Mouse (Mus musculus) ovary, postnatal 10 days (tissue): ENCODE data around the gene Habp2.
A peak's percentile ranks its signal among the peaks of the same experiment; 100 is the strongest.
"Not testable (repeated sequence)": the region's sequence is repeated elsewhere in the genome, so short reads cannot be mapped to it uniquely, and the experiment has no call there.

ENCODE experiments used
- DNase-seq: peaks from one replicate; pipeline ENCODE4 v3.0.0; 2022; ENCODE audit warnings: low spot score

Habp2 gene

DNA sequence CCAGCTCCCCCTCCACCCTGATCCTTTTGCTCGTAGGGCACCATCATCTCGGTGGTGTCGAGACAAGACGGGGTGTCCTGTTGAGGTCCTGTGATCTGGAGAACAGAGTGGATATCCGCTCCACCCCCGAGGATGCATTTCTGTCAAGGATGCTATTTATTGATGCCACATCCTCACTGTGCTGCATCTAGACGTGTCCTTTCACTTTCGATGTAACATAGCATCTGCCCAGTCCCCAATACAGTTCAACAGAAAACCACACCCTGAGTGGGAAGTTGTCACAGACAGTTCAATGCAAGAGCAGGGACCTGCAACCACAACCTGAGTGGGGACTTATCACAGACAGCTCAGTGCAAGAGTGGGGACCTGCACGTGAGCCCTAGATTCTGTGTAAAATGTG is 9.7 kb downstream of the Habp2 start:
- DNase-seq = no peak

DNA sequence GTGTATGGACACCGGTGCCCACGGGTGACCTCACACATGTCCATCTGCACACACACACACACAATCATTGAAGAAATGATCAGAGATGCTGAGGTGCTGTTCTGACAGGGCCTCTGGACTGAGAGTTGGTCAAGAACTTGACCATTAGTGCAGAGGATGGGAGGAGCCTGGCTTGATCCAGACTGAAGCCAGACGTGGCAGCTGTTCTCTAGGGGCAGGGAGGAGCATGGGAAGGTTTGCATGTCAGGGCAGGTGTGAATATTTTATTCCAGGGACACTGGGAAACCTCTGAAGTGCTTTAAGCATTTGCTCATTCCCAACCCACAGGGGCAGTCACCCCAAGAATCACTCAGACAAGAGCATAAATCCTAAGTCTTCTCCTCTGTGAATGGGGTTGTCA is 10.3 kb downstream of the Habp2 start:
- DNase-seq = no peak

DNA sequence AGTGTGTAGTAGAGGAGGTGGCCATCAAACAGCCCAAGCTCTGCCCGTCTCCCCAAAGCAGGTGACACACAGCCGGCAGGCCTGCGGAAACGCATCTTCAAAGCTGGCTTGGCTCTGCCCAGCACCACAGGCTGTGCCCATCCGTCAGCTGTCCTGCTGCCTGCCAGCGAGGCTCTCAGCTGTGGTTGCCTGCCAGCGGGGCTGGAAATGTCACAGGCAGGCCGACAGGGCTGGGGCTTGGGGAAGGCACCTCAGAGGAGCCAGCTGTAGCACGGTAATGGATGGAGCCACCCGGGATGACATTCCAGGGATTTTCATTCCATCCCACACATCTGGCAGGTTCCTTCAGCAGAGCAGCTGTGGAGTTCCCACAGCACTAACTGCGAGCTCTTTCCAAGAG is 13.9 kb downstream of the Habp2 start:
- DNase-seq = no peak

DNA sequence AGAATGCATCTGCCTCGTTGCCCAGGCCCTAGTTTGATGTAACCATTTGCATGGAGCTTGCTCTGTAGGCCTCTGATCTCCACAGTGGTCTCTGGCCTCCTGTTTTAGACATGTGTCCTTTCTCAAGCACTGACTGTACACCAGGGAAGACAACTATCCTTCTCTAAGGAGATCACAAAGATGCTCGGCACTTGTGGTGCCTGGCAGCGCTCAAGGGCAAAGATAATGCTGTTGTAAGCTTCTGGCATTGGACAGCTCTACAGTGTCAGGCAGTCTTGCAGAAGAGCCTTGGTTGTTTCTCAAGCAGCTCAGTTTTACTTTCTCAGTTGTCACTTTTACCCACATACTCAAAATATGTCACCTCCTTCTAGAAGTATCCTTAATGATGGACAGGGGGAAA is 29.6 kb downstream of the Habp2 start:
- no peak for DNase-seq

DNA sequence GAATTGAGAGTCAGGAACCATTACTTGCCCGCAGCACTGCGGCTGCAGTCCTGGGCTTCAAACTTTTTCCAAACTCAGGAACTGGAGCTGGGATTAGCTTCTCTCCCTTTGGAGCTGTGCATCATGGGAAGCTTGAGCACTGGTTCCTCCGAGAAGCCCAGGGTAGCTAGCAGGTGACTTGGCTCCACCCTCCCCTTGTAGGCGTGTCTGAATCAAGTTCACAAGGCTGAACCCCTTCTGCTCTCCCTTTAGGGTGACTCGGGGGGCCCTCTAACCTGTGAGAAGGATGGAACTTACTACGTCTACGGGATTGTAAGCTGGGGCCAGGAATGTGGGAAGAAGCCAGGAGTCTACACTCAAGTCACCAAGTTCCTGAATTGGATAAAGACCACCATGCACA is 32.3 kb downstream of the Habp2 start:
- no peak for DNase-seq

DNA sequence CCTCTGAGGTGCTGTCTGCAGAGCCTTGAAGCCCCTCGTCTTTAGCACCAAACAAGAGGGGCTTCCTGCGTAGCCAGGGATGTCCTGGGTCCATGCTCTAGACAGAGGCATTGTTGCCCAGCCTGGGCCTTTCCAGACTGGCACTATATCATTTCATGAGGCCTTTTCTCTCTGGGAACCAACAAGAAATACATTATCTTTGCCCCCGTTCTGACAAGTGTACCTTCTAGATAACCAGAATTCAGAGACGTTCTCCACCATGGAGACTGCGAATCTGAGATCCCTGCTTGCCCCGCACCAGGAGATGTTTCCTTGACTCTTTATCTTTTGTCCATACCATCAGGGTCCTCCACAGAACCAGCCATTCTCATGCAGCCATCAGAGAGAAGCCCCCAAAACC is 32.7 kb downstream of the Habp2 start:
- DNase-seq = no peak

DNA sequence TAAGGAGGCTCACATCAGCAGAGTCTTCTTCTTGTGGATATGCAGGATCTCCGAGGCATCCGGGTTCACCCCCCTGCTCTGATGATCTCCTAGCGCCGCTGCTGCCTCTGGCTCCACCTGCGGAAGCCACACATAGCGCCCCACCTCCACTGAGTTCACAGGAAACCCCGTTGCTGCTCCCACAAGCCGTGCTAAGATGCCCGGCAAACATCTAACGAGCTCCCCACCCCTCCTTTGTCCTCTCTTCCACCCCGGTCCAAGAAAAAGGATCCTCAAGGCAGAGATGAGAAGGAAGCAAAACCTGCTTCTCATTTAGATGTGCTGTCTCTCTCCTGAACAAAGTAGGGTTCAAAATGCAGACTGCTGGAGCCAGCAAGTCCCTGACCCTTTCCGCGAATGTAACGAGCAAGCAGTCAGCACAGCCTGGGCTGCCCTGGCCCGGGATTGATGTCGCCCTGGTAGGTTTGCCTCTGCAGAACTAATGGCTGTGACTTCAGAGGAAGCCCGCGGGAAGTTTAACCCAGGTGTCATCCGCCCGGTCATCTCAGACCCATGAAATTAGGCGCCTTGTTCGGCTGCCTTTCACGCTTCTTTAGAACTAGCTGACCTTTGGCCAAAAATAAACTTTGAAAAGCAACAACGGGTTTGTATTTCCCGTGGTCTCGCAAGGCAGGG is 33.4 kb downstream of the Habp2 start:
- no peak for DNase-seq

DNA sequence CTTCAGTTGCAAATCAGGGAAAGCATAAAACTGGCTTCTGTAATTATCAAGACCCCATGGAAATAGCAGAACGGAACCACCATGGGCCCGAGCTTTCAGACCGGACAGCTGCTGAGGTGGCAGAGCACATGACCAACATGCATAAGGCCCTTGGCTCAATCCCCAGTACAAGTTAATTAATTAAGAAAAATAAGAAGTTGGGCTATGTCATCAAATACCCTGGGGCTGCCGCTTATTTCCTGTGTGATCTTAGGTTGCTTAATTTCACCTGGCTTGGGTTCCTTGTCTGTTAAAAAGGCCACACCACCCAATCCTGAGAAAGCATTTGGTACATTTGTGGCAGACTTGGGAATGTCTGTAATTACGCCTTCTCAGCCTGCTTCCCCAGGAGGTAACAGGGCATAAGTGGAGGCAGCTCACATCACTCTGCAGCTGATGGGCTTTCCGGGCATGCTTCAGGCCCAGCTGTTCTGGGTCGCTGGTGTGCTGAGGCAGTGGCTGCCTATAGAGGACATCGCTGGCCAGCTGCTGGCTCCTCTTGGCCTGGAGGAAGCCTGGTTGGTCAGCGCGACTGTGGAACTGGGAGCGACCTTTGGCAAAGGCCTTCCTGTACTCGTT is 34.5 kb downstream of the Habp2 start:
- DNase-seq = no peak

DNA sequence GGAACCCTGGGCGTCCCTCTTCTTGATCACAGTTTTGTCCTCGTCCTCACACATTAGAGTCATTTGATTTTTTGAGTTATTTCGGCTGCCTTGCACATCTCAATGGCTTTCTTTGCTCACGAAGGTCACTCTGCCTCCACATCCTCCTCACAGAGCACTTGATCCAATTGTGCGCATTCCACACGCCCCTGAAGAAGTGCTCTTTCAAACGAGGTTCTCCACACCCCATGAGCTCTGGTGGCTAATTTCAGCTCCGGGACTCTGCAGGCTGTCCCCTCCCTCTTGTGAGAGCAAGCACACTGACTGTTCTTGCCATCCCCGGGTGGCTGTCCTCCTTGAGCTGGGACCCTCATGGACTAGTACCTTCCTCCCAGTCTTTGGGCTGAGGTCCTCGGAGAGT is 38.7 kb downstream of the Habp2 start:
- no peak for DNase-seq

DNA sequence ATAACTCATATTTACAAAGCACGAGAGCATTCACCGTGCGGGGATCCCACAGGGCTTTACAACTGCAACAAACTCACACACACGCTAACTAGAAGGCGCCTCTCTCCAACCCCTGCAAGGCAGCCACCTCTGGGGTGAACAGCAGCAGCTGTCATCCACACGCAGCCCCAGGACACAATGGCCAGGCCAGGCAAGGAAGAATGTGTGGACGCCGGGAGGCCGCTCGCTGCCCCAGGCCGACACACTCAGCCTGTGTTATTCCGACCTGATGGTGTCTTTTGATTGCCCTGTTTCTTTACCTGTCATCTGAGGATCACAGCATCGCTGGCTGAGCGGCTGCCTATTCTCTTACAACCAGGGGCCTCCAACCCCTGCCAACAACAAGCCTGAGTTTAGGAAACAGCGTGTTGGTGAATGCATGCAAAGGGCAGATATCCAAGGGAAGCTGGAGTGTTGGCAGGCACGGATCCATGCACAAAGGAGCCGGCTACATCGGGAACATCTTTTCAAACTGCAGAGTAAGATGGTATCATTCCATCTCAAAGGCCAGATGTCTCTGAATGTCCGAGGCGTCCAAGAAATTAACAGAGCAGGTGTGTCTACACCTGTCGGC is 39.4 kb downstream of the Habp2 start:
- no peak for DNase-seq

DNA sequence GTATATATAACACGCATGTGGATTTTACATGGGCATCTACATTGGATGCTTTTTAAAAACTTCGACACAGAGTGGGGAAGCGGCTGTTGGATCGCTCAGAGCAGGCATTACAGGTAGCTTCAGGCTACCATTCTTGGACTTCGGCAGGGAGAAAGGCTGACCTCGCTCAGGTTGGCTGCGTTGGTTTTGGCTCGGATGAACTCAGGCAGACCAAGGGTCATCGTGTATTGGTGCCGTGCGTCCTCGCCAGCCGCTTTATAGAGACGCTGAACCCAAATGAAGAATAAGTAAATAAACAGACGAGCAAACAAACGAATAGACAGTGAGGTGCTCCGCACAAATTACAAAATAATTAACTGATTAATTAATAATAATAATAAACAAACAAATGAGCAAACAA is 49.4 kb downstream of the Habp2 start:
- DNase-seq = no peak

DNA sequence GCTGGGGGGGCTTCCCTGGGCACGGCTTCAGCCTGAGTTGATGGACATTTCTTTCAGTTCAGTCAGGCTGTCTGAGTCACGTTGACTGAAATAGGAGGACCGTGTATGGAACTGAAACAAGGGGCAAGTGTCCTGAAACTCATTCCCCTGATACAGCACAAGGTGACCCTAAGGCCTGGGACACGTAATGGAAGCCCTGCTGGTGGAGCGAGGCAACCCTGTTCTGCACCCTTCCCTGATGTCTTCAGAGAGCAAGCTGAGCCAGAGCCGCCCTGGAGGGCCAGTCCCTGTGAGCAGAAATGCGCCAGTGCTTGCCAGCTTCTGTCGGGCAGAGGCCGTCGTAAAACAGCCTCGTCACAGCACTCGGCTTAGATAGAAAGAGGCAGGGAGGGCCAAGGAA is 49.9 kb downstream of the Habp2 start:
- DNase-seq = no peak

DNA sequence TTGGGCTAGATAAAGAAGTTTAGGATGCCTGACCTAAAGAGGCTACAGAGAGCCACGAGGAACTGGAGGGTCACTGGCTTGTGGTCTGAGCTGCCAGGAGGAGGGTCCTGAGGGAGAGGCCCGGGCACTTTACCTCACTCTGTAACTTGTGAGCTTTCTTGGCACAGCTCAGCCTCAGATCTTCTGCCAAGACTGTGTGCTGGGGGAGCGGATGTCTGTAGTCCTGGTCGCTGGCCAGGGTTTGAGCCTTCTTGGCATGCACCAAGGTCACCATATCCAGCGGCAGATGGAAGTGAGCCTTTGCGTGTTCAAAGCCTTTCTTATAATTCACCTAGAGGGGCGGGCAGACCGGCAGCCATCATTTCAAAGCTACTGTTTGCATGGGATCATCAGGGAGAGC is 55.1 kb downstream of the Habp2 start:
- DNase-seq = peak; percentile 34

DNA sequence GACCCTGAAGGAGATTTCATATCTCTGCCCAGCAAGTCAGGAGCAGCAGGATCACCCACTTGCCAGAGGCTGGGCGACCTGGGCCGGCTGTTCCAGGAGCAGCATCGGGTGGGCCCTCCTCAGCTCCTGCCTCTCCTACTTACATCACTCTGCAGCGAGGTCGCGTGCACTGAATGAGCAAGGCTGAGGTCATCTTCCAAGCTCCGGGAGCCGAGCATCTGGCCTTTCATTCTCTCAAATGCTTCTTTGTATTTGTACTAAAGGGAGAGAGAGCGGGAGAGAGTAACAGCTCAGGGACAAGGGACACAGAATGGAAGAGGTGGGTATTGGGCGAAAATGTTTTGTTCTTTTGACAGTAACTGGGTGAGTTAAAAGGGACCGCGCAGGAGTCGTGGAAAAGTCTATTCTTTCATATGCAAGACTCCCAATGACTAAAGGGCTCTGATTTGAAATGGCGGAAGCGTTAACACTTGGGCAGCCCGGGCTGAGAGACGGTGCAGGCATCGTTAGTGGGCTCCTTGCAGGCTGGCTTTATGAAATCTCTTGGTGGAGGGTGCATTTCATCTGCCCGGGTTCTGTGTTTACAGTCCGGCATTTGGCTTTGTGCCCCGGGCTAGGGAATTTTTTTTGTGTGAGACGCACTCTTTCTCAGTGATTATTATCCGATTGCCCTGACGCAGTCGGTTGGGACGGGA is 57.1 kb downstream of the Habp2 start:
- no peak for DNase-seq

DNA sequence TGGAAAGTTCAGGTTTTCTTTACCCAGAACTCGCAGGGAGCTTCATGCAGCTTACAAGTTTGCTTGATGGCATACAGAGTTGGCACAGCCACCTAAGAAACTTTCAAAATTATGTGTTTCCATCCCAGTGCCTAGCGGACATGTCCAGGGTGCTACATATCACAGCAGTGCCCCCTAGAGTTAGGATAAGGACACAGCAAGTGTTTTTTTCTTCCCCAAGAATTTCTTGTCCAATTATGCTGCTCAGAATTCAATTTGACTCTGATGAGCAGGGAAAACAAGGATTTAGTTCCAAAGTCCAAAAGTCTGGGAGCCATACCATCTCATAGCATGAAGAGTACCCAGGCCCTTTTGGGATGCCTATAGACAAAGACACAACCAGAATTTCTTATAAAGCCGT is 59.1 kb downstream of the Habp2 start:
- DNase-seq = no peak

DNA sequence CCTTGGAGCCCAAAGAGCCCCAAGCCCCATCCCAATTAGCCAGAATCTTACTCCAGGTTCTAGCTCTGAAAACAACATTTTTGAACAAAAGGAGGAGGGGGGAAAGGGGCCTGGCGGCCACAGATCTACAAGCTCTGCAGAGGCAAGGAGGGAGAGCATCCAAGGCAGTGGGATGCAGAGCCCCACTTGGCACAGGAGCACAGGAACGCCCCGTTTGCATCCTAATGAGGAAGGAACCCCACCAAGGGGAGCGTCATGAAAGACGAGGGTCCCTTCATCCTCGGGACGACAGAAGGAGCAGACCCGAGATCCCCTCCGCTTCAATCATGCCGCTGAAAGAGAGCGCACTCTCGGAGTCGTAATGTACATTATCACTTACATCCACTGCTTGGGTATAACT is 59.8 kb downstream of the Habp2 start:
- DNase-seq = no peak

DNA sequence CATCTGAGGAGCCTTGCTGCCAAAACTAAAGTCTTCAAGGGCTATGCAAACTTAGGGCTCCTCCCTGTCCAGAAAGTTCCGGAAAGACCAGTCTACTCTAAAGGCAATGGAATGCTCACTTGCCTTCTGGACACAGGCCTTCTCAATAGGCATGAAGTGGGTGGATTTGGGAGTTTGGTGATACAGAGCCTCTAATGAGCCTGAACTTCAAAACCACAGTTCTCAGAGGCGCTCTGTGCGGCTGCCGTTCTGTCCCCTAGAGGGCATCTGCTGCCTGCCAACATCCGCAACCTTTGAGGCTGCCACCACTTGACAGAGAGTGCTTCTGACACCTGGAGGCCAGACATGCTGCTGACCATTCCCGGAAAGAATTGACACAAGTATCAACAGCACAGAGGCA is 62.4 kb downstream of the Habp2 start:
- DNase-seq = no peak

DNA sequence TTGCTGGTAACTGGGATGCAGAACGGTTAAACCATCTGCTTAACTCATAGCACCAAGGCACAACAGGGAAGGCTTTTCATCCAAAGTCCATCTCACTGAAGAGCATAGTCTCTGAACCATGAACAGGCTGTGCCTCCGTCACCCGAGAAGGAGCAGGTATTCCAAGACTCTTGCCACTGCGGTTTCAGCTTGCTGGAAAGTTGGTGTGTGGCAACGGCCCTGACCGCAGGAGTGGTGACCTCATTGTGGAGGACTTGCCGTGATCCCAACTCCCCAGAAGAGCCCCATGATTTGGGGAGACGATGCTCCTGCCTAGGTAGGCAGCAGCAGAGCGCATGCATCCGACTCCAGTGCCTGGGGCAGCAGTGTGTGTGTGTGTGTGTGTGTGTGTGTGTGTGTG is 66.8 kb downstream of the Habp2 start:
- no peak for DNase-seq

DNA sequence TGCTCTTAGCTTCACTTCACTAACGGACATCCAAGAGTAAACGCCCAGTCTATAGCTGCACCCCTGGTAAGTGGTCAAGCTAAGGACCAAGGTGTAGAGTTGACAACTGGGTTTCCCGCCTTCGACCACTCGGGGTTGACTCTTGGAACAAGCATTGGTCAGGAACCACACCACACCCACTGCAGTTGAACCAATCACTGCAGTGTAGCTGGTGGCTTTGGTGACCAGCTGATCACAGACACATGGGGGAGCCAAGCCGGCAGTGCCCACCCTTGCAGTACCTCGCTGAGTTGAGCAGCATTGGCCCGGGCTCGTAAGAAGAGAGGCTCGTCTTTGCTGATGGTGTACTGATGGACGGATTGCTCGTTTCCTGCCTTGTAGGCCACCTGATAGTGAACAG is 68.3 kb downstream of the Habp2 start:
- no peak for DNase-seq

DNA sequence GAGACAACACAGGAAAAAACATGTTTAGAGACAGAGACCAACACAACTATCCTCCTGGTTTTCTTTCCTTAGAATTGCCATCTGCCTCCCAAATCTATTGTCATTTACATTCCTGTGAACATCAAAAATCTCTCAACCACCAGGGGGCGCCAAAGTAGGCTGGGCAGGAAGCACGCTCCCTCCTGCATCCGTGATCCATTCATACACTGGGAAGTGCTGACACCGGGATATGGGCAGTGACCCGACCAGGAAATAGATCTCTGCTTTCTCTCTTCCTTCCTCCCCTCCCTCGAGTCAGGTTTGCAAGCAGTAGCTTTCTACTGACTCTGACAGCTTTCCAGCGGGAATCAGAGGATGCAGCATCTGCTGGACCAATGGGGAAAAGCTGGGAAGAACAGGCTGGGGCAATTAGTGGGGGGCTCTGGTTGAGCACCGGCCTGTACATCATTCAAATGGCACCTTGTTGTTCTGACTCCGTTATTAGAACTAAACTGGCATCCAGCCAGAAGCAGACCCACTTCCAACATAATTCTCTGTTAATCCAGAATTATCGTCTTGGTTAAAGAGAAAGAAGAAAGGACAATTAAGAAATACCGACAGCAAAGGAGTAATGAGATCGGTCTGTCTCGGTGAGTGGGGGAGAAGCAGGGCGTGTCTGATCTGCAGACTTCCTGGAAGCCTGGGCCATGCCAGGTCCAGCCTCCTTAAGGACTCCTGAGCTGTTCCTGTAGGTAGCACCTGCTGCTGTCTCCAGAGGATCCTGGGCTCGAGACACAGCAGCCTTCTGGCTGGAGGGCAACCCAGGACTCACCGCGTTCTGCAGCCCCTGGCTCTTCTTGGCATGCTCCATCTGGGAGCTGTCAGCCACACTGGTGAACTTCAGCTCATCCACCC is 69.8 kb downstream of the Habp2 start:
- DNase-seq = peak; percentile 28

DNA sequence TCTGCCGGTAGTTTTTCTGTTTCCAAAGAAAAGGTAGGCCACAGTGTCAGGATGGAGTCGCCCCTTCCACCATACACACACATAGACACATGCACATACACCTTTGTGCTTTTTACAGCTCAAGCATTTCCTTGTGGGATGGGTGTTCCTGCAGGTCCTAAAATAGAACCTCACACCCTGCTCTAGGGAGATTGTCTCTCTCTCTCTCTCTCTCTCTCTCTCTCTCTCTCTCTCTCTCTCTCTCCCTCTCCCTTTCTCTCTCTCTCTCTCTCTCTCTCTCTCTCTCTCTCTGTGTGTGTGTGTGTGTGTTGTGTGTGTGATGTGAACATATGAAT is 70.4 kb downstream of the Habp2 start:
- not testable (repeated sequence) for DNase-seq

DNA sequence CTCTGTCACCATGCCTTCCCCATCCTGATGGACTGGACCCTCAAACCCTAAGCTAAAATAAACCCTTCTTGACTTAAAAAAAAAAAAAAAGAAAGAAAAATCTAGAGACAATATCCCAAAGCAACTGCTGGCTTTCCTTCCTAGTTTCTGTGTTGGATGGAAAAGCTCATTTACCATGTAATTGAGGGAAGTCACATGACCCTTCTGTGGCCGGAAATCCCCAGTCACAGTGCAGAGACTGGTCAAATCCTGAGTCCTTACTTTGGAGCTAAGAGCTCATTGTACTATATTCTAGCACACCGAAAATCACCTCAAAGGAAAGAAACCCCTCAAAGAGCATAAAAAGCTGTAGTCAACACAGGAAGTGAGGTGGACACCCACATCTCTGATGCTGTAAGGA is 72.0 kb downstream of the Habp2 start:
- no peak for DNase-seq
